Comparison of ENCODE assay signal across 12 mouse cellular contexts in genomic region chr7:144788631-144789030, GRCm38 (mm10). TPM values are rescaled to one million over a fixed set of nuclear protein-coding genes. Genes with fewer than 3 reads are reported as not detected.
A peak's percentile ranks its signal among the peaks of the same experiment; 100 is the strongest.
DNase-seq lines count a peak whose midpoint lies in the region; TF ChIP-seq lines count a peak whose summit lies in the region.
"Had no signal": no experiment of that assay in that cellular context is flagged by ENCODE, and none has a peak within 500 bp of the region (broad histone marks: within the 10 kb centered on the region; RNA-seq: fewer than 3 reads in every experiment).

No protein-coding gene starts in this region.

- H3K4me1 ChIP-seq in thymus, adult 2 months (replicated peaks; ENCODE audit: control insufficient read depth, insufficient read depth, low read length): no peaks in the 10 kb centered on the region

- H3K27me3 ChIP-seq in thymus, adult 2 months (ENCODE audit: control insufficient read depth, insufficient read depth, low read length): no peaks in the 10 kb centered on the region; the same call in 1 of the 2 replicates

- WGBS in thymus, adult 2 months: 17% methylated on average over 4 of the region's 4 CpGs

- DNase-seq in adrenal gland, adult 2 months: peak; percentile 26
- no peak for DNase-seq in adrenal gland, postnatal 25 days
- peak; percentile 34 for DNase-seq in kidney, postnatal 14 days
- DNase-seq in kidney, adult 8-10 months: no peak
- peak; percentile 36 to 38 for DNase-seq in heart, postnatal 10 days
- peak; percentile 13 for DNase-seq in skeletal muscle tissue, adult 2 months (ENCODE audit: low read depth, low spot score)
- no peak for DNase-seq in thymus, adult 2 months
- DNase-seq in embryo, embryonic 9.5 days (ENCODE audit: extremely low spot score): no peak
- DNase-seq: cerebellum, adult 9-10 months; thymus, postnatal 25 days had no signal

- TF ChIP-seq CTCF in thymus, adult 2 months (IDR thresholded peaks at IDR 0.05; ENCODE audit: borderline replicate concordance, control insufficient read depth, extremely low read depth, insufficient read depth, low read length, poor library complexity): no peak

- TF ChIP-seq POLR2A in thymus, adult 2 months (IDR thresholded peaks at IDR 0.05; ENCODE audit: control insufficient read depth, extremely low read depth, insufficient read depth, low read length, poor library complexity): no peak

- no peak overlapping the region for H3K27ac ChIP-seq in thymus, adult 2 months (ENCODE audit: control insufficient read depth, insufficient read depth, low read length)
- H3K27ac ChIP-seq: layer of hippocampus, adult 2 months had no signal

- no peak overlapping the region for H3K4me3 ChIP-seq in thymus, adult 2 months (ENCODE audit: control insufficient read depth, insufficient read depth, low read length)
- H3K4me3 ChIP-seq: layer of hippocampus, adult 2 months; megakaryocyte, embryonic 14.5 days had no signal

- intact Hi-C loops in heart, postnatal 10 days (cut with DNase I): no loop called here

- H3K36me3 ChIP-seq in thymus, adult 2 months (ENCODE audit: control insufficient read depth, insufficient read depth, low read length): no peaks in the 10 kb centered on the region

RNA-seq across cellular contexts. Expression of gene Ano1, which starts 36.9 kb away (rescaled TPM):
- 10 to 100 TPM; 24.6 to 32.4 TPM for total RNA-seq in adrenal gland, adult 2 months (2021)
- 13.9 and 17.1 TPM in 2 replicates for polyA plus RNA-seq in adrenal gland, adult 2 months (2012; rRNA removed)
- total RNA-seq in adrenal gland, postnatal 25 days (2021): 18.6 and 25.4 TPM in 2 replicates
- total RNA-seq in heart, postnatal 10 days (2021): 10 to 100 TPM; 18.9 to 24.6 TPM
- polyA plus RNA-seq in thymus, adult 2 months (2012; rRNA removed): 2.8 and 3.7 TPM in 2 replicates

RNA-seq across cellular contexts. Expression of gene Fgf3, which starts 49.3 kb away (rescaled TPM):
- under 1 TPM; 0.81 to 0.93 TPM for total RNA-seq in adrenal gland, adult 2 months (2021)
- polyA plus RNA-seq in adrenal gland, adult 2 months (2012; rRNA removed): 3.5 and 4.9 TPM in 2 replicates
- total RNA-seq in adrenal gland, postnatal 25 days (2021): 1.0 and 1.2 TPM in 2 replicates
- not detected for total RNA-seq in heart, postnatal 10 days (2021)
- 1.9 and 2.0 TPM in 2 replicates for polyA plus RNA-seq in thymus, adult 2 months (2012; rRNA removed)

RNA-seq across cellular contexts. Expression of gene Fgf4, which starts 58.5 kb away (rescaled TPM):
- not detected for total RNA-seq in adrenal gland, adult 2 months (2021)
- not detected in 2 replicates for polyA plus RNA-seq in adrenal gland, adult 2 months (2012; rRNA removed)
- total RNA-seq in adrenal gland, postnatal 25 days (2021): not detected in 2 replicates
- total RNA-seq in heart, postnatal 10 days (2021): not detected
- 0.15 and 0.19 TPM in 2 replicates for polyA plus RNA-seq in thymus, adult 2 months (2012; rRNA removed)
- total RNA-seq: layer of hippocampus, adult 2 months had no signal

Comparison
In these comparisons a context has a peak if more than half of its experiments do, and no peak if none do; other contexts are left out.
1. DNase-seq: peak in adrenal gland, adult 2 months (single experiment), kidney, postnatal 14 days (single experiment), heart, postnatal 10 days (2 of 2) and skeletal muscle tissue, adult 2 months (single experiment); none in adrenal gland, postnatal 25 days (single experiment), kidney, adult 8-10 months (0 of 2), thymus, adult 2 months (single experiment) and embryo, embryonic 9.5 days (single experiment).